Mouse (Mus musculus) embryonic facial prominence, embryonic 11.5 days (tissue): ENCODE measurements around the gene Bcor. TPM values are rescaled to one million over a fixed set of nuclear protein-coding genes. Genes with fewer than 3 reads are reported as not detected.

Experiments
- ATAC-seq: fragments of 200-750 bp; cut with Nextera tagmentation; replicated peaks from 2 replicates; pipeline ENCODE4 v1.8.0; 2017; ENCODE audit warnings: low read depth; ENCODE audit not compliant: insufficient number of reproducible peaks, low FRiP score, low TSS enrichment
- DNase-seq: peaks from one replicate; pipeline ENCODE4 v3.0.0-alpha.2; 2015; ENCODE audit warnings: low spot score
- H3K27ac ChIP-seq: fragments of 300-500 bp; sonication (generic); replicated peaks from 2 replicates; pipeline ENCODE4 v1.5.1; 2014; ENCODE audit warnings: mild to moderate bottlenecking, low read depth, low read length, control low read depth
- H3K27me3 ChIP-seq: fragments of 300-500 bp; sonication (generic); 2 replicates; pipeline ENCODE4 v1.6.1; 2014; ENCODE audit warnings: mild to moderate bottlenecking, low read length, moderate library complexity, mixed read lengths; ENCODE audit not compliant: control insufficient read depth, insufficient read depth
- H3K36me3 ChIP-seq: fragments of 300-500 bp; sonication (generic); replicated peaks from 2 replicates; pipeline ENCODE4 v1.6.1; 2014; ENCODE audit warnings: low read depth, mild to moderate bottlenecking, low read length, moderate library complexity, mixed read lengths; ENCODE audit not compliant: control insufficient read depth, insufficient read depth
- H3K4me1 ChIP-seq: fragments of 300-500 bp; sonication (generic); 2 replicates; pipeline ENCODE4 v1.6.1; 2014; ENCODE audit warnings: low read length, mixed read lengths; ENCODE audit not compliant: control insufficient read depth, insufficient read depth
- H3K4me2 ChIP-seq: fragments of 300-500 bp; sonication (generic); 2 replicates; pipeline ENCODE4 v1.6.1; 2014; ENCODE audit warnings: low read depth, mild to moderate bottlenecking, control low read depth, low read length, moderate library complexity
- H3K4me3 ChIP-seq: fragments of 300-500 bp; sonication (generic); 2 replicates; pipeline ENCODE4 v1.5.1; 2014; ENCODE audit warnings: low read depth, low read length, control low read depth
- H3K9ac ChIP-seq: fragments of 300-500 bp; sonication (generic); replicated peaks from 2 replicates; pipeline ENCODE4 v1.6.1; 2014; ENCODE audit warnings: mild to moderate bottlenecking, control low read depth, low read length
- H3K9me3 ChIP-seq: fragments of 300-500 bp; sonication (generic); replicated peaks from 2 replicates; pipeline ENCODE4 v1.6.1; 2016; ENCODE audit warnings: mild to moderate bottlenecking, low read length, inconsistent platforms, mixed read lengths; ENCODE audit not compliant: control insufficient read depth
- WGBS: fragments of 180-500 bp; shearing (Covaris S2); extraction: QIAGEN DNeasy Blood & Tissue Kit; methylation state at CpG from one replicate; pipeline ENCODE4 v1.1.7; 2014; 5-methylcytosine and 5-hydroxymethylcytosine counted together
- polyA plus RNA-seq: library from polyadenylated mRNA; unstranded; fragments of >200 nt; fragmentation: Nextera tagmentation; extraction: Ambion mirVana; gene quantifications from 2 replicates; pipeline ENCODE4 v1.2.1, GENCODE M21; 2014

Bcor gene
- polyA plus RNA-seq, 1 experiment from 2014 or later, result 26.9 TPM

DNA sequence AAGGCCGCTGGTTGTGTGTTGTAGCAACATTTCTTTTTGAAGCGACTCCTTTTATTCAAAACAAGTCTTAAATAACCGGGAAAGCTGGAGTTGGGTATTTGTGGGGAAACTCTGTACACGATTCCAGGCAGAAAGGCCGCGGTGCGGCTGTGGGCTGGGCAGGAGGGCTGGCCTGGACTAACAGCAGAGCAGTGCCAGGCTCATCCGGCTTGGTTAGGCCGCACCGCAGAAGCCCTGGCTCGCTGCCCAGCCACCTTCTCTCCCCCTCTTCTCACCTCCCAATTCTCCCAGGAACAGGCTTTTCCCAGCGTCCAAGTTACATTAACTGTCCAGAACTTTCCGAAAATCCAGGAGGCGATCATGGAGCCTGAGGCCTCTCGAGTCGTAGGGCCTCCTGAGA, 77.4 kb downstream of the Bcor start:
- Histone ChIP-seq H3K27ac (no peak overlapping the region), H3K9ac (no peak overlapping the region), H3K4me3 (no peak overlapping the region), H3K36me3 (no peaks in the 10 kb centered on the region), H3K4me2 (no peak overlapping the region), H3K27me3 (peaks cover 65% of the 10 kb centered on the region), H3K9me3 (no peaks in the 10 kb centered on the region), H3K4me1 (no peaks in the 10 kb centered on the region; the same call in 1 of the 2 replicates)
- 6% methylated on average over 16 of the region's 16 CpGs for WGBS
- no peak for DNase-seq
- no peak for ATAC-seq

DNA sequence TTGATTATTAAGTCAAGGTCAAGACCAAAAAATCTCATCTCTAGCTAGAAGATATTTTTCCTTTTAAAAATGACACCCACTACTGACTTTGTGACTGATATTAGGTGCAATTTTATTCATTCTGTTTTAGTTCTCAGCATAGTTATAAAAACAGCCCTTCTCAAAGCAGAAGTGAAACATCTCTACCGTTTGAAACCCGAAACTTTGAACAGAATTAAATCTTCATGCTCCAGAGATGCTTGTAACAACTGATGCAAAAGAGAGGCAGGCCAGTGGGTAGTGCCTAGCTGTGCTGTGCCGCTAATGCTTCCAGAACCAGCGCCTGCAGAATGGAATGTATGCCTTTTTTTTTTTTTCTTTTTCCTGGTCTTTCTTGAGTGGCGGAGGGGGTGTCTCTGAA, 78.0 kb downstream of the Bcor start:
- 13% methylated on average over 5 of the region's 5 CpGs for WGBS
- H3K27me3 ChIP-seq, result peaks cover 64% of the 10 kb centered on the region
- no peaks in the 10 kb centered on the region; the same call in 1 of the 2 replicates for H3K4me1 ChIP-seq
- no peak overlapping the region for H3K9ac ChIP-seq
- no peak overlapping the region for H3K4me3 ChIP-seq
- DNase-seq (no peak), ATAC-seq (no peak)
- H3K36me3 ChIP-seq, result no peaks in the 10 kb centered on the region
- no peaks in the 10 kb centered on the region for H3K9me3 ChIP-seq
- H3K4me2 ChIP-seq, result no peak overlapping the region
- no peak overlapping the region for H3K27ac ChIP-seq

DNA sequence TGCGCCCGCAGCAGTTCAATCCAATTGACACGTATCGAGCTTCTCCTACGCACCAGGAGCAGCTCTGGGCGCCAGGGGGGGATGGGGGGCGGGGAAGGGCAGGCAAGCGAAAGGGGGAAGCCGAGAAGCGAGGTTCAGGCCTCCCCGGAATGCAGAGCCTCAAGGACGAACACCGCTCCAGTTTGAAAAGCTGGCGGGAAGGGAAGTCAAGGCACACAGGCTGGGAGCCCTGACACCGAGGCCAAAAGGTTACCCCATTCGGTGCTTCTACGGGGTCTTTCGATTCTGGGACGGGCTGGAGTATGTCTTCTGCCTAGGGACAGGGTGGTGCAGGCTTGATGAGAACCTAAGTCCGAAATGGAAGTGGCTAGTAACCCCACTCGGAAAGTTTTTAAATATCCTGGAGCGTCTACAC, 78.4 kb downstream of the Bcor start:
- Histone ChIP-seq H3K27me3 (peaks cover 64% of the 10 kb centered on the region), H3K9ac (no peak overlapping the region), H3K4me3 (peak overlapping the region; percentile 61; the same call in 1 of the 2 replicates), H3K27ac (no peak overlapping the region), H3K9me3 (no peaks in the 10 kb centered on the region), H3K4me1 (no peaks in the 10 kb centered on the region; the same call in 1 of the 2 replicates), H3K4me2 (peak overlapping the region; percentile 81), H3K36me3 (no peaks in the 10 kb centered on the region)
- DNase-seq, result no peak
- ATAC-seq, result no peak
- 2% methylated on average over 22 of the region's 22 CpGs for WGBS

DNA sequence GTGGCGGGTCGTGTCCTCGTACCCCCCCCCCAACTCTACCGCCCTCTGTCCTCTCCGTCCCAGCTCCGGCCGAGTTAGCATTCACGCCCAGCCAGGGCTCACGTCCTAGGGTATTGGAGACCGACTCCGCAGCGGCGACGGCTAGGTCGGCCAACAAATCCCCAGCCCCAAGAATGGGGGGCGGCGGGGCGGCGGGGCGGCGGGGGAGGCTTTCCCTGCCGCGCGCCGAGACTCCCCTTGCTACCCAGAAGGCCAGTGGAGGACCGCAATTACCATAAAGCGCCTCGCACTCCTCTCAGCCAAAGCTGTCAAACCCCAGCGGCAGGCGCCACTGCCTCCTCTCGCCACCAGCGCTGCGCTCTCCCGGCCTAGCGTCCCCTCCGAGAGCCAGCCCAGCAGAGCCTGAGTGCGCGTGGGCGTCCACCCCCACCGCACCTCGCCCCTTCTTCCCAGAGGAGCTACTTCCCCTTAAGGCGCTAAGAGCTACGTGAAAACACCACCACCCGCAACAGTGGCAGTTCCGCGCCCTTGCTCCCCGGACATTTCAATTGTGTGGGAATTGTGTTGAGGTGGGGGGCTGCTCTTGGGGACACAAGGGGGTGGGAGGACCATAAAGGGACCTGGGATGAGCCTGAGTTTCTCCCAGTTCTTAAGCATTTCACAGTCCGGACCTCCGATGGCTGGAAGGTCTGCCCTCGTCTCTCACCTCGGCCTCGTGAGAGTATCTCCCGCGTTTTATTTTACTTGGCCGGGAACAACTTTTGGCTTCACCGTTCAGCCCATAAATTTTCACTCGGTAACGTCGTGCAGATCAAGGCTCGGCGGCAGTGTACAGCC, 79.0 kb downstream of the Bcor start:
- Histone ChIP-seq H3K4me3 (peak overlapping the region; percentile 61), H3K27me3 (peaks cover 64% of the 10 kb centered on the region), H3K4me2 (peak overlapping the region; percentile 81), H3K9me3 (no peaks in the 10 kb centered on the region), H3K4me1 (no peaks in the 10 kb centered on the region; the same call in 1 of the 2 replicates), H3K36me3 (no peaks in the 10 kb centered on the region), H3K9ac (peak overlapping the region; percentile 50), H3K27ac (peak overlapping the region; percentile 81)
- peak; percentile 60 for DNase-seq
- WGBS, result under 1% methylated on average over 41 of the region's 61 CpGs
- ATAC-seq, result peak; percentile 16; the same call in 1 of the 2 replicates

DNA sequence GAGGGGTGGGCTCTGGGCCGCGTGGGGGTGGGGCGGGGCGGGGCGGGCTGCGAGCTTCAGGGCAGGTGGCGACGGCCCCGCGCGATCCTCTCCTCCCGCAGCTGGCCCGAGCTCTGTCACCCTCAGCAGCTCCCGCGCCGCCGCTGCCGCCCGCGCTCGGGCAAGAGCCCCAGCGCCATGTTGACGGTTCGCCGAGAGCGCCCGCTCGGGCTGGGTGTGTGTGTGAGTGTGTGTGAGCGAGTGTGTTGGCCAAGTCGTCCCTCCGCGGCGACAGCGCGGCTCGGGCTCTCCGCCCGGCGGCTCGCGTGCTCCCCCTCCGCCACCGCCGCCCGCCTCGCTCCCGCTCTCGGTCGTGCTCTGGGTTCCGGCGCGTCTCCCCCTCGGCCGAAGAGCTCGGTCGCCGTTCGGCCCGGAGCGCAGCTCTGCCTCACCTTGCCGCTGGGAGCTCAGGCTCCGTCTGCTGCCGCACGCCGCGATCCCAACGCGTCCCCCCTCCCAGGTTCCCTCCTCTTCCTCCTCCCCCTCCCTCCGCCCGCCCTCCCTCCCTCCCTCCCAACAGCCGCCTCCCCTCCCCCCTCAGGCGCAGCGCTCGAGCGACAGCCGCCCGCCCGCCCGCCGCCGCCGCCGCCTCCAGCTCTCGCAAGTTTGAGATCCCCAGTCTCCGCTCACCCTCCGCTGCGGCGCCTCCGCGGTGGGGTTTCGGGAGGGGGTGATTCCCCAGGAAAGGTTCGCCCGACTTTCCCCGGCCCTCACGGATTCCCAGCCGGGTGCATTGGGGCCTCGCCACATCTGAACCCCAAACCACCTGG, 79.9 kb downstream of the Bcor start:
- Histone ChIP-seq H3K27me3 (peaks cover 69% of the 10 kb centered on the region), H3K4me3 (peak overlapping the region; percentile 61), H3K4me2 (peak overlapping the region; percentile 81), H3K9me3 (no peaks in the 10 kb centered on the region), H3K4me1 (no peaks in the 10 kb centered on the region; the same call in 1 of the 2 replicates), H3K27ac (peak overlapping the region; percentile 81), H3K9ac (peak overlapping the region; percentile 75), H3K36me3 (no peaks in the 10 kb centered on the region)
- 5% methylated on average over 36 of the region's 97 CpGs for WGBS
- DNase-seq (peak; percentile 69), ATAC-seq (peak; percentile 50)

DNA sequence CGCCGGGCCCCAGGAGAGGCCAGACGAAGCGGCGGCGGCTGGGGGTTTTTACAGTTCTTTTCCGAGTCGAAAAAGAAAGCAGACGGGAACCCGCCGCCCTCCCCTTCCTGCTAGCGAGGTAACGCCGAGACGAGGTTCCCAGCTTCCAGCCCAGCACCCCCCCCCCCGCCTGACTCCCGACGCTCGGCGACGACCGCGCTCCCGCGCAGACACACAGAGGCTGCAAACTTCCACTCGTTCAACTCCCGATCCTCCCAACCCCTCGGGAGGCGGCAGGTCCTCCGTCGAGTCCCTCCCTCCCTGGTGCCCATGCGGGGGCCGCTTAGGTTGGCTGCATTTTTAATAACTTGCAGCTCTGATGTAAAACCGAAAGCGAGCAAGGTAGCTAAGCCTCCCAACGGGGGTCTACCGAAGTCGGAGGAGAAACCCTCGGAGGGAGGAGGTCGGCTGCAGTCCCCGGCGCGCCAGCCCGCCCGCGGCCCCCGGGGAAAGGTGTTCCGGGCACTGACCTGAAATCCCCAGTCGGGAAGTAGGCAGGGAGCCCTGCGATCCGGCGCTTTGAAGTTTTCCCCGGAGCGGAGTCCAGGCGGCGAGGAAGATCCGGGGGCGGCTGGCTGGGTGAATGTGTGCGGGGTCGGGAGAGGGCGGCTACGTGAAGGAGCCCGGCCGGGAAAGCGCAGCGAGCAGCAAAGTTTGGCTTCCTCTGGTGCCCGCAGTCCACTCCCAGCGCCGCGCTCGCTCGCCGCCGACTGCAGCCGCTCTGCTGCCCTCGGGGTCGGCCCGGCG, 80.7 kb downstream of the Bcor start:
- H3K9me3 ChIP-seq, result no peaks in the 10 kb centered on the region
- peak overlapping the region; percentile 81 for H3K4me2 ChIP-seq
- DNase-seq (no peak), ATAC-seq (no peak; the same call in 1 of the 2 replicates)
- no peaks in the 10 kb centered on the region; the same call in 1 of the 2 replicates for H3K4me1 ChIP-seq
- peaks cover 61% of the 10 kb centered on the region for H3K27me3 ChIP-seq
- no peaks in the 10 kb centered on the region for H3K36me3 ChIP-seq
- H3K9ac ChIP-seq, result peak overlapping the region; percentile 75
- H3K27ac ChIP-seq, result peak overlapping the region; percentile 81
- 5% methylated on average over 62 of the region's 79 CpGs for WGBS
- peak overlapping the region; percentile 61 for H3K4me3 ChIP-seq

DNA sequence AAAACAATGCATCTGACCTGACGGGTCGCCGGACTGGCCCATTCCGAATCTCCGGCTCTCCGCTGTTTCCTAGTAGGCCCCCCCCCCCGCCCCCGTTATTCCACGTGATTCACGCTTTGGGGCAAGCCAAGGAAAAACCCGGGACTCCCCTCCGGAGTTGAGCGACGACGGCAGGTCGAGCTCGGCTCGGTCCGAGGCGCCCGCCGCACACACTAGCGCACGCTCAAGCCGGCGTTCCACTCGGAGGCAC, 81.2 kb downstream of the Bcor start:
- peak overlapping the region; percentile 61 for H3K4me3 ChIP-seq
- H3K4me1 ChIP-seq, result no peaks in the 10 kb centered on the region; the same call in 1 of the 2 replicates
- 4% methylated on average over 26 of the region's 27 CpGs for WGBS
- no peaks in the 10 kb centered on the region for H3K36me3 ChIP-seq
- H3K27ac ChIP-seq, result no peak overlapping the region
- DNase-seq, result no peak
- H3K27me3 ChIP-seq, result peaks cover 59% of the 10 kb centered on the region
- no peak for ATAC-seq
- peak overlapping the region; percentile 75 for H3K9ac ChIP-seq
- peak overlapping the region; percentile 81 for H3K4me2 ChIP-seq
- no peaks in the 10 kb centered on the region for H3K9me3 ChIP-seq
